Mouse (Mus musculus) testis, adult 2 months (tissue): ENCODE results near the gene Adgrb3.

ENCODE experiments used
- CTCF ChIP-seq: fragments of 200-500 bp; IDR thresholded peaks from 2 replicates; pipeline ENCODE4 v1.5.1; 2012; ENCODE audit warnings: low read depth, mild to moderate bottlenecking, inconsistent platforms, low read length, moderate library complexity; ENCODE audit not compliant: control insufficient read depth, insufficient read depth, insufficient replicate concordance
- POLR2A ChIP-seq: fragments of 200-500 bp; IDR thresholded peaks from 2 replicates; pipeline ENCODE4 v1.6.1; 2012; ENCODE audit warnings: low read depth, mild to moderate bottlenecking, inconsistent platforms, low read length, moderate library complexity; ENCODE audit not compliant: control insufficient read depth

- TF ChIP-seq POLR2A (no peak), CTCF (no peak)
These were observed 83.9 kb downstream of the Adgrb3 start for GRCm38 (mm10) chr1:25745575-25745974.
